Mouse (Mus musculus) heart, postnatal 14 days (tissue): ENCODE measurements at regions not wholly inside any gene's neighbourhood (a gene's known extent, or its start where the extent isn't known, plus 50 kb on each side); places are given as distances from the start of the nearest gene placed in this dataset.
"Not testable (repeated sequence)": the region's sequence is repeated elsewhere in the genome, so short reads cannot be mapped to it uniquely, and the experiment has no call there.

Experiments
- DNase-seq, 2 experiments: peaks; one replicate each; pipeline ENCODE4 v3.0.0; 2021 to 2022
- intact Hi-C: fragments of 180-260 bp; cut with DNase I; formaldehyde crosslinking; loops from one replicate; pipeline ENCODE4 v1.15.1; 2025

GRCm38 (mm10) chr4:105844675-105845466 lies 55.2 kb downstream of the Gm12728 start:
- intact Hi-C loops = no loop called here

GRCm38 (mm10) chr4:105845998-105846989 lies 56.6 kb downstream of the Gm12728 start:
- DNase-seq, intact Hi-C loops: not testable (repeated sequence)

More at GRCm38 (mm10) chr4:105844675-105845466, 55.2 kb downstream of the Gm12728 start:
- no peak for DNase-seq

GRCm38 (mm10) chr4:105853086-105853485 lies 63.4 kb downstream of the Gm12728 start:
- intact Hi-C loops = no loop called here
- no peak for DNase-seq

GRCm38 (mm10) chr4:105859052-105859864 lies 69.6 kb downstream of the Gm12728 start:
- no peak for DNase-seq
- intact Hi-C loops = no loop called here

- no peak for DNase-seq
- intact Hi-C loops = no loop called here
Measured at GRCm38 (mm10) chr4:105860930-105861653, 71.4 kb downstream of the Gm12728 start.

GRCm38 (mm10) chr4:105861654-105862037 lies 72.0 kb downstream of the Gm12728 start:
- intact Hi-C loops = no loop called here

GRCm38 (mm10) chr4:105870512-105870911 lies 80.8 kb downstream of the Gm12728 start:
- no peak for DNase-seq
- intact Hi-C loops = no loop called here

More at GRCm38 (mm10) chr4:105861654-105862037, 72.0 kb downstream of the Gm12728 start:
- no peak for DNase-seq

GRCm38 (mm10) chr4:105877246-105877645 lies 87.6 kb downstream of the Gm12728 start:
- DNase-seq = no peak
- intact Hi-C loops = no loop called here

- intact Hi-C loops = no loop called here
Measured at GRCm38 (mm10) chr4:105879891-105880290, 90.2 kb downstream of the Gm12728 start.

GRCm38 (mm10) chr4:105884791-105885190 lies 95.1 kb downstream of the Gm12728 start:
- no peak for DNase-seq
- intact Hi-C loops = no loop called here

More at GRCm38 (mm10) chr4:105879891-105880290, 90.2 kb downstream of the Gm12728 start:
- no peak for DNase-seq

- intact Hi-C loops = no loop called here
- no peak for DNase-seq
Measured at GRCm38 (mm10) chr4:105891438-105891837, 101.8 kb downstream of the Gm12728 start.

GRCm38 (mm10) chr4:105892065-105892464 lies 102.4 kb downstream of the Gm12728 start:
- DNase-seq = no peak
- intact Hi-C loops = no loop called here

GRCm38 (mm10) chr4:105895116-105895515 lies 105.4 kb downstream of the Gm12728 start:
- intact Hi-C loops = no loop called here
- DNase-seq = no peak

- DNase-seq = no peak
- intact Hi-C loops = no loop called here
Measured at GRCm38 (mm10) chr4:105898054-105898847, 108.6 kb downstream of the Gm12728 start.

GRCm38 (mm10) chr4:105904896-105905295 lies 115.2 kb downstream of the Gm12728 start:
- intact Hi-C loops = no loop called here
- DNase-seq = no peak

GRCm38 (mm10) chr4:105906411-105906810 lies 116.7 kb downstream of the Gm12728 start:
- DNase-seq = no peak
- intact Hi-C loops = no loop called here

- DNase-seq = no peak
- intact Hi-C loops = no loop called here
Measured at GRCm38 (mm10) chr4:105907611-105908010, 117.9 kb downstream of the Gm12728 start.

GRCm38 (mm10) chr4:105908281-105908680 lies 118.6 kb downstream of the Gm12728 start:
- intact Hi-C loops = no loop called here
- DNase-seq = no peak

- intact Hi-C loops = no loop called here
- DNase-seq = no peak
Measured at GRCm38 (mm10) chr4:105909272-105909671, 119.6 kb downstream of the Gm12728 start.
